Mouse (Mus musculus): ENCODE measurements at regions not wholly inside any gene's neighbourhood (a gene's known extent, or its start where the extent isn't known, plus 50 kb on each side); places are given as distances from the start of the nearest gene placed in this dataset.

DNA sequence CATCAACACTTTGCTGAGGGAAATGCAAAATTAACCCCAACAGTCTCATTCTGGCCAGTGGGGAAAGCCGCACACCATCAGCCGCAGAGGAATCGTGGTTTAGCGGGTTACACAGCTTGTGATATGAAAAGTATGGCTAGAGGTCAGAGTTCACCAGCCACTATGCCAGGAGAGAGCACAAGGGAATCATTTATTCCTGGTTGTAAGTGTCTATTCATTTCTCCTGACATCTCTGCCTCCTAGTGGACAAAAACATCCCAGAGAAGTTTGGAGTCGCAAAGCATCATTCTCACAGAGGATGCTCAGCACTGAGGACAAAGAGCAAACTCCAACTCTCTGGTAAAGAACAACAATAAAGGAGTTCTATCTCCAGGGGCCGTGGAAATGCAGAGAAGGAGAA lies 930.8 kb upstream of the Fam160b2 start:
- TF ChIP-seq EP300 (IDR thresholded peaks at IDR 0.05) (no peak), CTCF (IDR thresholded peaks at IDR 0.05) (peak; percentile 42)

All from lung, postnatal 0 days (tissue).